Mouse (Mus musculus) megakaryocyte progenitor cell, adult 5-6 weeks (primary cell): ENCODE results near the gene Tmub2. TPM values are rescaled to one million over a fixed set of nuclear protein-coding genes. Genes with fewer than 3 reads are reported as not detected.
"Not testable (repeated sequence)": the region's sequence is repeated elsewhere in the genome, so short reads cannot be mapped to it uniquely, and the experiment has no call there.

Experiments used
- ATAC-seq: replicated peaks from 2 replicates; pipeline ENCODE4 v1.8.0; 2016; ENCODE audit warnings: mild to moderate bottlenecking, moderate TSS enrichment, inconsistent platforms; ENCODE audit not compliant: poor library complexity
- total RNA-seq, 2 experiments: library from RNA; stranded (forward) in 1 of 2; stranded (reverse) in 1 of 2; fragments of 157-497, 149-512 nt in 1 of 2; fragments of 200-1000 nt in 1 of 2; gene quantifications; 2 replicates each; pipeline versions ENCODE4 v1.2.3 to v1.2.4; 2015 to 2017

Gene Tmub2
- total RNA-seq, 2 experiments from 2014 or later, result 16.3 to 24.8 TPM

GRCm38 (mm10) chr11:102276411-102276915 is 8.3 kb upstream of the Tmub2 start:
- ATAC-seq, result peak; percentile 83

GRCm38 (mm10) chr11:102277754-102278153 is 7.0 kb upstream of the Tmub2 start:
- no peak for ATAC-seq

GRCm38 (mm10) chr11:102279595-102279994 is 5.1 kb upstream of the Tmub2 start:
- no peak for ATAC-seq

- ATAC-seq, result not testable (repeated sequence)
These were observed 4.5 kb upstream of the Tmub2 start for GRCm38 (mm10) chr11:102280267-102280666.

- no peak for ATAC-seq
These were observed 809 bp upstream of the Tmub2 start for GRCm38 (mm10) chr11:102283922-102284321.

- ATAC-seq, result peak; percentile 61
These were observed 534 bp downstream of the Tmub2 start for GRCm38 (mm10) chr11:102285095-102285834.

GRCm38 (mm10) chr11:102287485-102287884 is 2.8 kb downstream of the Tmub2 start:
- no peak for ATAC-seq

GRCm38 (mm10) chr11:102288027-102288804 is 3.5 kb downstream of the Tmub2 start:
- no peak for ATAC-seq

- no peak for ATAC-seq
These were observed 4.2 kb downstream of the Tmub2 start for GRCm38 (mm10) chr11:102288913-102289312.

- no peak for ATAC-seq
These were observed 4.9 kb downstream of the Tmub2 start for GRCm38 (mm10) chr11:102289511-102290100.

- no peak for ATAC-seq
These were observed 5.4 kb downstream of the Tmub2 start for GRCm38 (mm10) chr11:102290141-102290540.

- no peak for ATAC-seq
These were observed 6.4 kb downstream of the Tmub2 start for GRCm38 (mm10) chr11:102291051-102291535.

GRCm38 (mm10) chr11:102293971-102294370 is 9.2 kb downstream of the Tmub2 start:
- no peak for ATAC-seq

- ATAC-seq, result no peak
These were observed 9.7 kb downstream of the Tmub2 start for GRCm38 (mm10) chr11:102294416-102294815.

- peak; percentile 33 for ATAC-seq
These were observed 10.3 kb downstream of the Tmub2 start for GRCm38 (mm10) chr11:102294887-102295597.

- no peak for ATAC-seq
These were observed 11.1 kb downstream of the Tmub2 start for GRCm38 (mm10) chr11:102295598-102296471.

GRCm38 (mm10) chr11:102296491-102297472 is 12.1 kb downstream of the Tmub2 start, which contains the start of gene Atxn7l3:
Atxn7l3 (minus strand) TSS chr11:102296631.
- peak; percentile 83 for ATAC-seq
